Mouse (Mus musculus) heart, postnatal 0 days (tissue): Measurements from ENCODE around the gene Sspo.

ENCODE experiments used
- CTCF ChIP-seq: IDR thresholded peaks from 2 replicates; pipeline ENCODE4 v1.5.1; 2016; ENCODE audit warnings: antibody characterized with exemption, control low read depth, low read depth
- EP300 ChIP-seq: IDR thresholded peaks from 2 replicates; pipeline ENCODE4 v1.6.1; 2016; ENCODE audit warnings: antibody characterized with exemption, low read depth

DNA sequence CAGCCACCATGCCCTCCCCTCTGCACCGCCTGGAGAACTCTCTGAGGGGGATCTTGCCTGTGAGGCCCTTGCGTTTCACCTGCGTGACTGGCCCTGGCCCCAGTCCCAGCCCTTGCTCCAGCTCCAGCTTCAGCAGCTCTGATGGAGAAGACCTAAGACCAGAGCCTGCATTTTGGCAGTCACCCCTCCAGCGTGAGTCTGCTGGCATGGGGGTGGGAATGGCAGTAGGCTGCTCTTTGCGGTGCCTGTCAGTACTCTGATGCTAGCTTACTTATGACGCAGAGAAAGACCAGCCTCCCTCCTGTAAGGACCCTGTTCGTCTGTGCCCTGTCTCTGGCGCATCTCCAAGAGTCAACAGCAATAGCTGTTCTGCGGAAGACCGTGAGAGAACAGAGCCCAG lies 34.9 kb upstream of the Sspo start:
- TF ChIP-seq EP300, result no peak
- TF ChIP-seq CTCF, result no peak
